Mouse (Mus musculus) liver, adult 2 months (tissue): ENCODE results near the gene Creg1.

Experiments used
- CTCF ChIP-seq: fragments of 200-500 bp; IDR thresholded peaks from 2 replicates; pipeline ENCODE4 v1.5.1; 2011; ENCODE audit warnings: low read depth, low read length, control low read depth
- POLR2A ChIP-seq: fragments of 200-500 bp; IDR thresholded peaks from 2 replicates; pipeline ENCODE4 v1.6.1; 2011; ENCODE audit warnings: low read length, control low read depth; ENCODE audit not compliant: insufficient read depth; ENCODE audit errors: extremely low read depth

DNA sequence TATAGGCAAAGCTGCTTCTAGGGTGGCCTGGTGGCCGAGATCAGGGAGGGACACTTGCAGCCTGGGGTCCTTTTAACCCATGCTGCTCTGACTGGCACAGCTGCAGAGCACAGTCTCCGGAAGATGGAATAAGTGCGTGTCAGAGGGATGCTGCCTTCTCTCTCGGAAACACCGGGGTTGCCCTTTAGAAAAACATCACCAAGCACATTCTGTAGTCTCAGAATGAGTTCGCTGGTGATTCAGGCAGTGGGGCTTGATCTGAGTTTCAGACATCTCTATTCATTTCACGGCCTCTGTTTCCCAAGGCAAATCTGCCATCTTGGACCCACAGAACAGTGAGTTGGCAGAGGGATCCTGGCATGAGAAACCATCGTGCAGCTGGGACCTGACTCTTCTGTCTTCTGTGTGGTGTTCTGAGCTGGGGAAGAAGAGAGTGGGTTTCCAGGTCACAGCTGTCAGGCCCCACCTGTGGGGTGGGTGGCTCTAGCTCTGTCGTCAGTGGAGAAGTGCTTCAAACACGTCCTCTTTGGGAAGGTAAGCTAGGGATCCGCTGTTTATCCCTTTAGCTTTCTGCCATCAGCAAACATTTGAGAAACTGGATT is 38.3 kb downstream of the Creg1 start:
- TF ChIP-seq CTCF = no peak
- TF ChIP-seq POLR2A = no peak
